ENCODE assay signal across 8 mouse cellular contexts in the genomic region with DNA sequence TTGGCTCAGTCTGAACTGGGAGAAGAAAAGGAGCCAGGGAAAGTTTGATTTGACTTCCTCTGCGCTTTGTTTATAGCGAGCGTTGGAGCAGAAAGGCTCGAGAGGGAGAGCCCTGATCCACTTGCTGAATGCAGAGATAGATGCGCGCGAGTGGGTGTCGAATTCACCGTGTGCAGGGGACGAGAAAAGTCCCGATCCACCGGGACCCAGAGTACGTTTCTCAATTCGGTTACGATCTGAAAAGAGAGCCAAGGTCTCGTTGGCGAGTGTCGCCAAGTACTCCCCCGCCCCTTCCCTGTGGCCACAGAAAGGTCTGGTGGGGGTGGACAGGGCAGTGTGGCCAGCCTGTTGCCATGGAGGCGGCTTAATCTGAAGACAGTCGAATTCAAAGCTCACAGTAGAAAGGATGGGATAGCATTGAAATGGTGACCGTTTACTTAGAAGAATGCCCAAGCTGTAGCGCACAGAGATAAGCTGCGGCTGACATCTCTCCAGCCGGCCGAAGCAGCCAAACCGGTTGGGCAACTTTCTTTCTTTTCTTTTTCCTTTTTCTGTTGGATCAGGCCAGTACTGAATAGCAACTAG.
DNase-seq lines count a peak whose midpoint lies in the region; ATAC-seq and TF ChIP-seq lines count a peak whose summit lies in the region.

No protein-coding gene starts in this region.

- no peaks in the 10 kb centered on the region for H3K36me3 ChIP-seq in forebrain, embryonic 12.5 days (replicated peaks)
- H3K36me3 ChIP-seq in heart, postnatal 0 days (replicated peaks; ENCODE audit: control insufficient read depth, insufficient read depth, low read length) = no peaks in the 10 kb centered on the region
- H3K36me3 ChIP-seq in liver, embryonic 14.5 days (replicated peaks; ENCODE audit: control insufficient read depth, insufficient read depth, low read depth) = no peaks in the 10 kb centered on the region

- H3K4me1 ChIP-seq in forebrain, embryonic 12.5 days = peaks cover 28% of the 10 kb centered on the region
- no peaks in the 10 kb centered on the region; the same call in 1 of the 2 replicates for H3K4me1 ChIP-seq in heart, postnatal 0 days (ENCODE audit: control insufficient read depth, insufficient read depth)
- peaks cover 0 to 6% of the 10 kb centered on the region in 2 experiments; a peak in 2 of 4 replicates for H3K4me1 ChIP-seq in liver, embryonic 14.5 days (replicated peaks; ENCODE audit: control insufficient read depth in 2 of 2, insufficient read depth in 2 of 2, low read length in 1 of 2)

- peak; percentile 67 for ATAC-seq in forebrain, embryonic 12.5 days (ENCODE audit: low FRiP score)
- no peak; the same call in 1 of the 2 replicates for ATAC-seq in heart, postnatal 0 days (ENCODE audit: insufficient read depth, low read depth)
- ATAC-seq in liver, embryonic 14.5 days (ENCODE audit: insufficient read depth) = no peak

- H3K9ac ChIP-seq in forebrain, embryonic 12.5 days = peak overlapping the region; percentile 49
- peak overlapping the region; percentile 53 for H3K9ac ChIP-seq in heart, postnatal 0 days (replicated peaks; ENCODE audit: low read depth, low read length)
- no peak overlapping the region for H3K9ac ChIP-seq in liver, embryonic 14.5 days (replicated peaks)

- no peak for TF ChIP-seq EP300 in heart, postnatal 0 days (IDR thresholded peaks at IDR 0.05; ENCODE audit: low read depth)
- TF ChIP-seq EP300 in liver, embryonic 14.5 days (IDR thresholded peaks at IDR 0.05; ENCODE audit: low read depth) = no peak

- no peaks in the 10 kb centered on the region for H3K9me3 ChIP-seq in forebrain, embryonic 12.5 days
- H3K9me3 ChIP-seq in heart, postnatal 0 days (replicated peaks; ENCODE audit: control insufficient read depth, low read length) = no peaks in the 10 kb centered on the region
- H3K9me3 ChIP-seq in liver, embryonic 14.5 days (ENCODE audit: control insufficient read depth, low read length) = no peaks in the 10 kb centered on the region

- H3K4me2 ChIP-seq in forebrain, embryonic 12.5 days = peak overlapping the region; percentile 88
- H3K4me2 ChIP-seq in heart, postnatal 0 days (ENCODE audit: low read depth, low read length) = peak overlapping the region; percentile 97
- H3K4me2 ChIP-seq in liver, embryonic 14.5 days (ENCODE audit: low read depth) = peak overlapping the region; percentile 56

- no peak for TF ChIP-seq CTCF in heart, postnatal 0 days (IDR thresholded peaks at IDR 0.05; ENCODE audit: low read depth)
- no peak for TF ChIP-seq CTCF in liver, embryonic 14.5 days (IDR thresholded peaks at IDR 0.05; ENCODE audit: low read depth)

- H3K4me3 ChIP-seq in forebrain, embryonic 12.5 days (replicated peaks) = peak overlapping the region; percentile 41
- peak overlapping the region; percentile 57 for H3K4me3 ChIP-seq in heart, postnatal 0 days (ENCODE audit: low read depth, low read length)
- peak overlapping the region; percentile 36 to 49; a peak in 3 of 4 replicates for H3K4me3 ChIP-seq in liver, embryonic 14.5 days (ENCODE audit: insufficient read depth in 1 of 2, low read depth in 2 of 2, low read length in 2 of 2)

- H3K27me3 ChIP-seq in forebrain, embryonic 12.5 days = peaks cover 8% of the 10 kb centered on the region
- no peaks in the 10 kb centered on the region for H3K27me3 ChIP-seq in heart, postnatal 0 days (ENCODE audit: control insufficient read depth, insufficient read depth, low read length)
- no peaks in the 10 kb centered on the region for H3K27me3 ChIP-seq in liver, embryonic 14.5 days (ENCODE audit: control insufficient read depth, insufficient read depth, low read length)

- under 1% methylated on average over 27 of the region's 27 CpGs for WGBS in forebrain, embryonic 12.5 days
- 2% methylated on average over 27 of the region's 27 CpGs for WGBS in heart, postnatal 0 days
- WGBS in liver, embryonic 14.5 days (ENCODE audit: insufficient replicate concordance) = 2% methylated on average over 27 of the region's 27 CpGs

- H3K27ac ChIP-seq in forebrain, embryonic 12.5 days = peak overlapping the region; percentile 71
- H3K27ac ChIP-seq in heart, postnatal 0 days (ENCODE audit: low read depth) = peak overlapping the region; percentile 56
- no peak overlapping the region for H3K27ac ChIP-seq in liver, embryonic 14.5 days

- peak; percentile 5 for DNase-seq in cerebellum, adult 9-11 months
- no peak for DNase-seq in cerebellum, adult 11 months
- no peak for DNase-seq in heart, postnatal 0 days (ENCODE audit: low spot score)
- DNase-seq in kidney, postnatal 14 days = peak; percentile 69
- no peak for DNase-seq in liver, embryonic 14.5 days (ENCODE audit: low read depth in 3 of 3, low spot score in 3 of 3)
- DNase-seq in neural tube, embryonic 10.5 days (ENCODE audit: extremely low spot score, low spot score) = peak; percentile 73
- DNase-seq in urinary bladder, postnatal 14 days (ENCODE audit: low spot score) = peak; percentile 85

Comparison
In these comparisons a context has a peak if more than half of its experiments do, and no peak if none do; other contexts are left out.
1. DNase-seq: peak in cerebellum, adult 9-11 months (single experiment), kidney, postnatal 14 days (single experiment), neural tube, embryonic 10.5 days (single experiment) and urinary bladder, postnatal 14 days (single experiment); none in cerebellum, adult 11 months (single experiment), heart, postnatal 0 days (single experiment) and liver, embryonic 14.5 days (0 of 3).
2. Peak in every context shown above with its lines, with median percentiles within 50 percentile points of each other: H3K4me2 ChIP-seq and H3K4me3 ChIP-seq.